ENCODE assay signal across 22 mouse cellular contexts in the genomic region with DNA sequence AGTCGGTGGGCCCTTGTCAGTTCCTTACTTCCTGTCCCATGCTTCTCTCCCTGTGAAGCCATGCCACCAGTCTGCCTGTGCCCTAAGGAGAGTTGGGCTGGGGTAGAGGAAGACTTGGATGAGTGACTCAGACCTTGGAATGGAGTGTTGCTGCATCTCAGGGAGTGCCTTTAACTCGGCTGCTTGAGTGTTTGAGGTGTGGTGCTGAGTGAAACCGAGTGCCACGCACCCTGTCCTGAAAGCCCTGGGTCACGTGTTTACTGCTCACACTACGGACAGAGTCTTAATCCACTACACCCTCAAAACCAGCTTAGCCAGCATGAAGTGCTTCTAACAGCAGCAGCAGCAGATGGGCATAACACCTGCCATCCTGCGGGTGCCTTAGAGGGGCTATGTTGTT. TPM values are rescaled to one million over a fixed set of nuclear protein-coding genes. Genes with fewer than 3 reads are reported as not detected.
A peak's percentile ranks its signal among the peaks of the same experiment; 100 is the strongest.
DNase-seq lines count a peak whose midpoint lies in the region; ATAC-seq and TF ChIP-seq lines count a peak whose summit lies in the region.
"Had no signal": no experiment of that assay in that cellular context is flagged by ENCODE, and none has a peak within 500 bp of the region (broad histone marks: within the 10 kb centered on the region; RNA-seq: fewer than 3 reads in every experiment).

No protein-coding gene starts in this region.

- no peak overlapping the region for H3K4me3 ChIP-seq in forebrain, embryonic 11.5 days (ENCODE audit: low read depth, low read length)
- H3K4me3 ChIP-seq in forebrain, embryonic 12.5 days (replicated peaks): no peak overlapping the region
- no peak overlapping the region for H3K4me3 ChIP-seq in intestine, postnatal 0 days (ENCODE audit: low read depth, low read length)
- H3K4me3 ChIP-seq in stomach, postnatal 0 days (ENCODE audit: low read depth, low read length): no peak overlapping the region
- H3K4me3 ChIP-seq: embryonic facial prominence, embryonic 10.5 days; forebrain, embryonic 15.5 days; heart, embryonic 15.5 days had no signal

- H3K9ac ChIP-seq in forebrain, embryonic 11.5 days (ENCODE audit: low read length): no peak overlapping the region
- H3K9ac ChIP-seq in forebrain, embryonic 12.5 days: no peak overlapping the region
- no peak overlapping the region for H3K9ac ChIP-seq in intestine, postnatal 0 days (ENCODE audit: low read depth, low read length)
- H3K9ac ChIP-seq in stomach, postnatal 0 days (ENCODE audit: low read length): no peak overlapping the region
- H3K9ac ChIP-seq: forebrain, embryonic 15.5 days; heart, embryonic 15.5 days; hindbrain, embryonic 14.5 days had no signal

- no peak overlapping the region for H3K4me2 ChIP-seq in forebrain, embryonic 11.5 days (ENCODE audit: low read depth, low read length, severe bottlenecking)
- H3K4me2 ChIP-seq in forebrain, embryonic 12.5 days: no peak overlapping the region
- H3K4me2 ChIP-seq in intestine, postnatal 0 days (replicated peaks; ENCODE audit: low read depth): no peak overlapping the region
- no peak overlapping the region for H3K4me2 ChIP-seq in stomach, postnatal 0 days (replicated peaks; ENCODE audit: low read depth)
- H3K4me2 ChIP-seq: forebrain, embryonic 15.5 days; heart, embryonic 11.5 days; heart, embryonic 15.5 days; hindbrain, embryonic 14.5 days had no signal

- no peaks in the 10 kb centered on the region for H3K36me3 ChIP-seq in forebrain, embryonic 11.5 days (ENCODE audit: control insufficient read depth, insufficient read depth, low read length)
- no peaks in the 10 kb centered on the region for H3K36me3 ChIP-seq in forebrain, embryonic 12.5 days (replicated peaks)
- H3K36me3 ChIP-seq in intestine, postnatal 0 days (ENCODE audit: control insufficient read depth, insufficient read depth): no peaks in the 10 kb centered on the region
- no peaks in the 10 kb centered on the region for H3K36me3 ChIP-seq in stomach, postnatal 0 days (ENCODE audit: control insufficient read depth, insufficient read depth, low read length)
- H3K36me3 ChIP-seq: embryonic facial prominence, embryonic 10.5 days; forebrain, embryonic 15.5 days; heart, embryonic 15.5 days had no signal

- H3K27ac ChIP-seq in forebrain, embryonic 11.5 days (ENCODE audit: low read depth, low read length): no peak overlapping the region
- H3K27ac ChIP-seq in forebrain, embryonic 12.5 days: no peak overlapping the region
- H3K27ac ChIP-seq in intestine, postnatal 0 days (ENCODE audit: low read depth, low read length): no peak overlapping the region
- H3K27ac ChIP-seq in stomach, postnatal 0 days (replicated peaks): peak overlapping the region; percentile 49; the same call in 1 of the 2 replicates
- H3K27ac ChIP-seq: embryonic facial prominence, embryonic 10.5 days; forebrain, embryonic 15.5 days; heart, embryonic 15.5 days; hindbrain, embryonic 14.5 days had no signal

- no peaks in the 10 kb centered on the region for H3K9me3 ChIP-seq in forebrain, embryonic 11.5 days (ENCODE audit: control insufficient read depth, low read length)
- no peaks in the 10 kb centered on the region for H3K9me3 ChIP-seq in forebrain, embryonic 12.5 days
- H3K9me3 ChIP-seq in intestine, postnatal 0 days (ENCODE audit: control insufficient read depth): no peaks in the 10 kb centered on the region
- no peaks in the 10 kb centered on the region for H3K9me3 ChIP-seq in stomach, postnatal 0 days (ENCODE audit: control insufficient read depth, low read length)
- H3K9me3 ChIP-seq: embryonic facial prominence, embryonic 10.5 days; forebrain, embryonic 15.5 days; heart, embryonic 15.5 days had no signal

- no peak for ATAC-seq in forebrain, embryonic 11.5 days (replicated peaks; ENCODE audit: low FRiP score)
- ATAC-seq in forebrain, embryonic 12.5 days (ENCODE audit: low FRiP score): no peak
- peak; percentile 66 for ATAC-seq in intestine, postnatal 0 days
- peak; percentile 91 for ATAC-seq in stomach, postnatal 0 days (ENCODE audit: low FRiP score, low TSS enrichment)
- ATAC-seq: forebrain, embryonic 15.5 days; Patski had no signal

- no peak for TF ChIP-seq EP300 in stomach, postnatal 0 days (optimal IDR thresholded peaks at IDR 0.05)

- no peaks in the 10 kb centered on the region for H3K4me1 ChIP-seq in forebrain, embryonic 11.5 days (replicated peaks; ENCODE audit: control insufficient read depth, insufficient read depth, low read length)
- H3K4me1 ChIP-seq in forebrain, embryonic 12.5 days: no peaks in the 10 kb centered on the region
- no peaks in the 10 kb centered on the region for H3K4me1 ChIP-seq in intestine, postnatal 0 days (replicated peaks; ENCODE audit: control insufficient read depth, insufficient read depth, low read length)
- no peaks in the 10 kb centered on the region for H3K4me1 ChIP-seq in stomach, postnatal 0 days (replicated peaks; ENCODE audit: control insufficient read depth, insufficient read depth)
- H3K4me1 ChIP-seq: embryonic facial prominence, embryonic 10.5 days; forebrain, embryonic 15.5 days; heart, embryonic 15.5 days had no signal

- peak; percentile 37 for DNase-seq in forebrain, embryonic 11.5 days (ENCODE audit: low spot score)
- peak; percentile 41 for DNase-seq in lung, postnatal 36 days
- peak; percentile 53 for DNase-seq in stomach, postnatal 0 days (ENCODE audit: low spot score)
- no peak for DNase-seq in heart, adult 9 months (ENCODE audit: low spot score in 2 of 2)
- DNase-seq in frontal cortex, postnatal 25 days (ENCODE audit: low spot score in 2 of 2): no peak
- DNase-seq: adrenal gland, adult 8-10 months; adrenal gland, postnatal 36 days; cerebellum, adult 2 months; cerebellum, postnatal 10 days; gastrocnemius, postnatal 10 days; heart, adult 18-20 months; heart, postnatal 14 days had no signal

- 91% methylated on average over 7 of the region's 7 CpGs for WGBS in forebrain, embryonic 11.5 days
- WGBS in forebrain, embryonic 12.5 days: 90% methylated on average over 7 of the region's 7 CpGs
- WGBS in intestine, postnatal 0 days: 66% methylated on average over 7 of the region's 7 CpGs
- WGBS in stomach, postnatal 0 days: 67% methylated on average over 7 of the region's 7 CpGs

- TF ChIP-seq CTCF in intestine, postnatal 0 days (IDR thresholded peaks at IDR 0.05; ENCODE audit: low read depth): no peak
- TF ChIP-seq CTCF in stomach, postnatal 0 days (IDR thresholded peaks at IDR 0.05; ENCODE audit: low read depth): no peak

- H3K27me3 ChIP-seq in forebrain, embryonic 11.5 days (ENCODE audit: control insufficient read depth, insufficient read depth, low read length): no peaks in the 10 kb centered on the region
- no peaks in the 10 kb centered on the region for H3K27me3 ChIP-seq in forebrain, embryonic 12.5 days
- H3K27me3 ChIP-seq in intestine, postnatal 0 days (replicated peaks; ENCODE audit: control insufficient read depth, insufficient read depth, low read length): no peaks in the 10 kb centered on the region
- no peaks in the 10 kb centered on the region for H3K27me3 ChIP-seq in stomach, postnatal 0 days (ENCODE audit: control insufficient read depth, insufficient read depth, low read length)
- H3K27me3 ChIP-seq: forebrain, embryonic 15.5 days; heart, embryonic 15.5 days had no signal

RNA-seq across cellular contexts. Expression of a gene that starts 30.5 kb away (rescaled TPM):
- not detected in 2 replicates for polyA plus RNA-seq in forebrain, embryonic 11.5 days (2014; fragmentation: Nextera tagmentation; extraction: Ambion mirVana)
- polyA plus RNA-seq in forebrain, embryonic 12.5 days (2016; fragmentation: Nextera tagmentation; extraction: Ambion mirVana): not detected in 2 replicates
- not detected in 2 replicates for polyA plus RNA-seq in intestine, postnatal 0 days (2015; fragmentation: Nextera tagmentation; extraction: Ambion mirVana)
- not detected in 2 replicates for polyA plus RNA-seq in stomach, postnatal 0 days (2015; fragmentation: Nextera tagmentation; extraction: Ambion mirVana)
- polyA plus RNA-seq: C2C12; cerebellum, adult 2 months; embryonic facial prominence, embryonic 10.5 days; embryonic facial prominence, embryonic 14.5 days; forebrain, embryonic 15.5 days; heart, embryonic 11.5 days; heart, embryonic 15.5 days; hindbrain, embryonic 14.5 days; Patski had no signal

RNA-seq across cellular contexts. Expression of a gene that starts 57.7 kb away (rescaled TPM):
- 22.8 and 25.3 TPM in 2 replicates for polyA plus RNA-seq in forebrain, embryonic 11.5 days (2014; fragmentation: Nextera tagmentation; extraction: Ambion mirVana)
- polyA plus RNA-seq in forebrain, embryonic 12.5 days (2016; fragmentation: Nextera tagmentation; extraction: Ambion mirVana): 26.0 and 26.5 TPM in 2 replicates
- 6.0 and 6.9 TPM in 2 replicates for polyA plus RNA-seq in intestine, postnatal 0 days (2015; fragmentation: Nextera tagmentation; extraction: Ambion mirVana)
- polyA plus RNA-seq in stomach, postnatal 0 days (2015; fragmentation: Nextera tagmentation; extraction: Ambion mirVana): 10.6 and 12.0 TPM in 2 replicates

Comparison
In these comparisons a context has a peak if more than half of its experiments do, and no peak if none do; other contexts are left out.
1. ATAC-seq: peak in intestine, postnatal 0 days (single experiment) and stomach, postnatal 0 days (single experiment); none in forebrain, embryonic 11.5 days (single experiment) and forebrain, embryonic 12.5 days (single experiment).
2. DNase-seq: peak in forebrain, embryonic 11.5 days (single experiment), lung, postnatal 36 days (single experiment) and stomach, postnatal 0 days (single experiment); none in heart, adult 9 months (0 of 2) and frontal cortex, postnatal 25 days (0 of 2).